Mouse (Mus musculus) stomach, postnatal 0 days (tissue): Measurements from ENCODE around the gene Gtf3c1. TPM values are rescaled to one million over a fixed set of nuclear protein-coding genes. Genes with fewer than 3 reads are reported as not detected.

Source experiments
- ATAC-seq: fragments of 200-750 bp; cut with Nextera tagmentation; 2 replicates; pipeline ENCODE4 v1.8.0; 2017; ENCODE audit not compliant: low FRiP score, low TSS enrichment
- DNase-seq: peaks from one replicate; pipeline ENCODE4 v3.0.0-alpha.2; 2016; ENCODE audit warnings: low spot score
- H3K27ac ChIP-seq: fragments of 300-500 bp; sonication (generic); replicated peaks from 2 replicates; pipeline ENCODE4 v1.5.1; 2014; ENCODE audit warnings: mild to moderate bottlenecking, control low read depth
- H3K27me3 ChIP-seq: fragments of 300-500 bp; sonication (generic); 2 replicates; pipeline ENCODE4 v1.6.1; 2014; ENCODE audit warnings: low read length; ENCODE audit not compliant: control insufficient read depth, insufficient read depth
- H3K36me3 ChIP-seq: fragments of 300-500 bp; sonication (generic); 2 replicates; pipeline ENCODE4 v1.6.1; 2014; ENCODE audit warnings: low read length, mixed read lengths; ENCODE audit not compliant: control insufficient read depth, insufficient read depth
- H3K4me1 ChIP-seq: fragments of 300-500 bp; sonication (generic); replicated peaks from 2 replicates; pipeline ENCODE4 v1.6.1; 2014; ENCODE audit warnings: antibody characterized with exemption; ENCODE audit not compliant: control insufficient read depth, insufficient read depth
- H3K4me2 ChIP-seq: fragments of 300-500 bp; sonication (generic); replicated peaks from 2 replicates; pipeline ENCODE4 v1.6.1; 2014; ENCODE audit warnings: low read depth, mild to moderate bottlenecking, control low read depth, moderate library complexity
- H3K4me3 ChIP-seq: fragments of 300-500 bp; sonication (generic); 2 replicates; pipeline ENCODE4 v1.5.1; 2014; ENCODE audit warnings: low read depth, low read length, control low read depth
- H3K9ac ChIP-seq: fragments of 300-500 bp; sonication (generic); 2 replicates; pipeline ENCODE4 v1.6.1; 2014; ENCODE audit warnings: mild to moderate bottlenecking, low read length, control low read depth, mixed read lengths
- H3K9me3 ChIP-seq: fragments of 300-500 bp; sonication (generic); 2 replicates; pipeline ENCODE4 v1.6.1; 2016; ENCODE audit warnings: low read length; ENCODE audit not compliant: control insufficient read depth
- CTCF ChIP-seq: IDR thresholded peaks from 2 replicates; pipeline ENCODE4 v1.5.1; 2016; ENCODE audit warnings: antibody characterized with exemption, low read depth, mild to moderate bottlenecking, moderate library complexity
- EP300 ChIP-seq: optimal IDR thresholded peaks from 2 replicates; pipeline ENCODE3; 2016; ENCODE audit warnings: antibody characterized with exemption
- WGBS: fragments of 180-500 bp; shearing (Covaris S2); extraction: QIAGEN DNeasy Blood & Tissue Kit; methylation state at CpG from one replicate; pipeline ENCODE4 v1.1.7; 2014; 5-methylcytosine and 5-hydroxymethylcytosine counted together
- polyA plus RNA-seq: library from polyadenylated mRNA; unstranded; fragments of >200 nt; fragmentation: Nextera tagmentation; extraction: Ambion mirVana; gene quantifications from 2 replicates; pipeline ENCODE4 v1.2.1, GENCODE M21; 2015

The Gtf3c1 gene
- polyA plus RNA-seq, 1 experiment from 2014 or later, result 6.6 TPM

GRCm38 (mm10) chr7:125670865-125671264 lies 36.7 kb downstream of the Gtf3c1 start:
- DNase-seq (no peak), ATAC-seq (no peak)
- no peak overlapping the region for H3K4me3 ChIP-seq
- H3K9me3 ChIP-seq, result no peaks in the 10 kb centered on the region
- H3K27ac ChIP-seq, result no peak overlapping the region
- H3K36me3 ChIP-seq, result peaks cover 62% of the 10 kb centered on the region
- no peaks in the 10 kb centered on the region for H3K27me3 ChIP-seq
- WGBS, result 87% methylated on average over 6 of the region's 6 CpGs
- no peak for TF ChIP-seq CTCF
- TF ChIP-seq EP300, result no peak
- no peak overlapping the region for H3K9ac ChIP-seq
- H3K4me2 ChIP-seq, result no peak overlapping the region
- H3K4me1 ChIP-seq, result no peaks in the 10 kb centered on the region

- H3K9ac ChIP-seq, result no peak overlapping the region
- no peaks in the 10 kb centered on the region for H3K4me1 ChIP-seq
- ATAC-seq (no peak), DNase-seq (no peak)
- H3K4me3 ChIP-seq, result no peak overlapping the region
- H3K27me3 ChIP-seq, result no peaks in the 10 kb centered on the region
- H3K4me2 ChIP-seq, result no peak overlapping the region
- peaks cover 42% of the 10 kb centered on the region for H3K36me3 ChIP-seq
- no peaks in the 10 kb centered on the region for H3K9me3 ChIP-seq
- TF ChIP-seq CTCF (no peak), EP300 (no peak)
- WGBS, result 73% methylated on average over 3 of the region's 3 CpGs
- no peak overlapping the region for H3K27ac ChIP-seq
Observed at GRCm38 (mm10) chr7:125663654-125664053, 43.9 kb downstream of the Gtf3c1 start.

GRCm38 (mm10) chr7:125657511-125657910 lies 50.1 kb downstream of the Gtf3c1 start:
- no peak for ATAC-seq
- no peaks in the 10 kb centered on the region for H3K9me3 ChIP-seq
- DNase-seq, result no peak
- H3K27ac ChIP-seq, result no peak overlapping the region
- WGBS, result 87% methylated on average over 6 of the region's 6 CpGs
- H3K36me3 ChIP-seq, result peaks cover 52% of the 10 kb centered on the region
- H3K9ac ChIP-seq, result no peak overlapping the region
- H3K27me3 ChIP-seq, result no peaks in the 10 kb centered on the region
- no peaks in the 10 kb centered on the region for H3K4me1 ChIP-seq
- no peak overlapping the region for H3K4me2 ChIP-seq
- TF ChIP-seq EP300, result no peak
- TF ChIP-seq CTCF, result no peak
- no peak overlapping the region for H3K4me3 ChIP-seq

GRCm38 (mm10) chr7:125649013-125649412 lies 58.6 kb downstream of the Gtf3c1 start:
- Histone ChIP-seq H3K9me3 (no peaks in the 10 kb centered on the region), H3K4me1 (no peaks in the 10 kb centered on the region), H3K27me3 (no peaks in the 10 kb centered on the region), H3K36me3 (peaks cover 60% of the 10 kb centered on the region), H3K9ac (no peak overlapping the region), H3K4me3 (no peak overlapping the region), H3K4me2 (no peak overlapping the region), H3K27ac (no peak overlapping the region)
- ATAC-seq, result no peak
- no peak for DNase-seq
- WGBS, result 85% methylated on average over 1 of the region's 1 CpGs
- TF ChIP-seq CTCF (no peak), EP300 (no peak)

GRCm38 (mm10) chr7:125645413-125645812 lies 62.2 kb downstream of the Gtf3c1 start:
- no peak overlapping the region for H3K4me3 ChIP-seq
- 85% methylated on average over 7 of the region's 7 CpGs for WGBS
- ATAC-seq (no peak), DNase-seq (no peak)
- TF ChIP-seq EP300, result no peak
- TF ChIP-seq CTCF, result no peak
- H3K9me3 ChIP-seq, result no peaks in the 10 kb centered on the region
- peaks cover 64% of the 10 kb centered on the region for H3K36me3 ChIP-seq
- H3K4me2 ChIP-seq, result no peak overlapping the region
- H3K27me3 ChIP-seq, result no peaks in the 10 kb centered on the region
- H3K9ac ChIP-seq, result no peak overlapping the region
- H3K27ac ChIP-seq, result no peak overlapping the region
- no peaks in the 10 kb centered on the region for H3K4me1 ChIP-seq

GRCm38 (mm10) chr7:125643880-125644279 lies 63.7 kb downstream of the Gtf3c1 start:
- ATAC-seq, result no peak
- no peaks in the 10 kb centered on the region for H3K27me3 ChIP-seq
- 77% methylated on average over 6 of the region's 6 CpGs for WGBS
- H3K4me3 ChIP-seq, result no peak overlapping the region
- no peak overlapping the region for H3K27ac ChIP-seq
- H3K9me3 ChIP-seq, result no peaks in the 10 kb centered on the region
- TF ChIP-seq EP300 (no peak), CTCF (no peak)
- no peak overlapping the region for H3K4me2 ChIP-seq
- peaks cover 57% of the 10 kb centered on the region for H3K36me3 ChIP-seq
- H3K4me1 ChIP-seq, result no peaks in the 10 kb centered on the region
- H3K9ac ChIP-seq, result no peak overlapping the region
- no peak for DNase-seq
